Mouse (Mus musculus): ENCODE results near the gene Il12rb1.

- no peak for TF ChIP-seq CTCF (IDR thresholded peaks at IDR 0.05; ENCODE audit: extremely low read depth, insufficient read depth, low read length)
- TF ChIP-seq POLR2A (IDR thresholded peaks at IDR 0.05; ENCODE audit: extremely low read depth, insufficient read depth, low read length): no peak
Observed at GRCm38 (mm10) chr8:70764026-70764425, 44.2 kb upstream of the Il12rb1 start.

Measured in cortical plate, adult 2 months (tissue).